Mouse (Mus musculus) adrenal gland, adult 10 weeks (tissue): ENCODE data around the gene Pramel5. TPM values are rescaled to one million over a fixed set of nuclear protein-coding genes. Genes with fewer than 3 reads are reported as not detected.

Experiments used
- polyA plus RNA-seq: library from polyadenylated mRNA; stranded (reverse); fragments of 350-450 nt; fragmentation: Illumina TruSeq; extraction: RNeasy Lipid Tissue Mini Kit (QIAGEN cat#74804); gene quantifications from one replicate; pipeline ENCODE4 v1.2.3, GENCODE M21; 2014; ENCODE audit warnings: low read depth, low replicate concordance

Pramel5 gene
- not detected for polyA plus RNA-seq

GRCm38 (mm10) chr4:144280388-144280787 is at the start of gene Pramel5:
Gene Pramel5 (minus strand): TSS chr4:144280488.

GRCm38 (mm10) chr4:144329949-144330348 is 49.7 kb upstream of the Pramel5 start, which contains the start of gene Gm13128:
Gene Gm13128 (plus strand): TSS chr4:144330249.

Other genes with a start within 250 kb of the Pramel5 start
- not detected for gene Pramel4, start 221.4 kb downstream of the Pramel5 start, polyA plus RNA-seq
- not detected for gene Gm13102, start 174.0 kb downstream of the Pramel5 start, polyA plus RNA-seq
- gene Oog3, start 117.8 kb downstream of the Pramel5 start, polyA plus RNA-seq = not detected
- not detected for gene Oog2, start 89.8 kb downstream of the Pramel5 start, polyA plus RNA-seq
- gene C87977, start 67.2 kb downstream of the Pramel5 start, polyA plus RNA-seq = not detected
- gene Gm13128, start 49.8 kb upstream of the Pramel5 start, polyA plus RNA-seq = not detected
- not detected for gene Gm13119, start 77.5 kb upstream of the Pramel5 start, polyA plus RNA-seq
- gene Pramef20, start 97.4 kb upstream of the Pramel5 start, polyA plus RNA-seq = not detected
- gene Pramef12, start 128.0 kb upstream of the Pramel5 start, polyA plus RNA-seq = not detected
- gene 1700012P22Rik, start 158.3 kb upstream of the Pramel5 start, polyA plus RNA-seq = not detected
- gene Gm9944, start 172.8 kb upstream of the Pramel5 start, polyA plus RNA-seq = not detected
- gene Aadacl3, start 183.3 kb upstream of the Pramel5 start, polyA plus RNA-seq = not detected
- gene 9430007A20Rik, start 239.3 kb upstream of the Pramel5 start, polyA plus RNA-seq = not detected